Mouse (Mus musculus): ENCODE results near the gene Dsp.

- peak in 1 of 2 experiments; percentile 27; a peak in 2 of 4 replicates for TF ChIP-seq CTCF (conservative IDR thresholded peaks at IDR 0.05 in 1 of 2, IDR thresholded peaks at IDR 0.05 in 1 of 2; ENCODE audit: low read depth in 2 of 2, low read length in 2 of 2)
- TF ChIP-seq TBP (conservative IDR thresholded peaks at IDR 0.05; ENCODE audit: low read depth, low read length): no peak
These were observed 69.2 kb downstream of the Dsp start for GRCm38 (mm10) chr13:38220331-38220730.

Data from CH12.LX (cell line).